Mouse (Mus musculus): ENCODE measurements around the gene Fbxl20.
"Not testable (repeated sequence)": the region's sequence is repeated elsewhere in the genome, so short reads cannot be mapped to it uniquely, and the experiment has no call there.

The Fbxl20 gene

DNA sequence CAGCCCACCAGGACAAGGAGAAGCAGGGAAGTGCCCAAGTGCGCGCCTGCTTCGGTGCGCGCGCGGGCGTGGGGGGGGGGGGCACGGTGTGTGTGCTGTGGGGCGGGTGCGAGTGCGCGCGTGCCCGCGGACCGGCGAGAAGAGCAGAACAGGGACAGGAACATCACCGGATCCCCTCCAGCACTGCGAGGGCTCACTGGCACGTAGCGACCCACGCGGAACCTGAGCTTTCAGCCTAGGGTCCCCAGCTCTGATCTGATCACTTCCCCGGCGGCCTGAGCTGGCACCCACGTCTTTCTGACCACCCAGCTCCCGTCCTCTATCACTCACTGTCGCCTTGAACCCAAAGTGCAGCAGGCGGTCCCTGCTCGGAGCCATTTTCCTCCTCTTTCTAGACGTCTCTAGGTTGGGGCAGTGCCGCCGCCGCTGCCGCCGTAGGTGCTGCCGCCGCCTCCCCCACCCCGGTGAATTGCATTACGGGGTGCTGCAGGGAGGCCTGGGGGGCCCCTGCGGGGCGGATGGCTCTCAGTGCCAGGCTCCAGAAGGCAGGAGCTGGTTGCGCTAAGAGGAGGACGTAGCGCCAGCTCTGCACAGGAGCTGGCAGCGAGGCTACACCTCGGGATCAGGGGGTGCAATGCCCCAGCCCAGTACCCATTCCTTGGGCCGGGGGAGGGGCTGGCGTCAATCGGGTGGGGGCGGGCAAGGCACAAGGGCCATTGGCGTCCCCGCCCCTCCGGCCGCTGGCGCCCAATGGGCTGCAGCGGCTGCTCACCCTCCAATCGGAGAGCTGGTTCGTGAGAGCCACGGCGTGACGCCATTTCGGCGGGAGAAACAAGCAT, at the start of gene Fbxl20:
Fbxl20 (minus strand) TSS at position 618 of the 839 bp plus-strand sequence.
- peak; percentile 82 for DNase-seq

DNA sequence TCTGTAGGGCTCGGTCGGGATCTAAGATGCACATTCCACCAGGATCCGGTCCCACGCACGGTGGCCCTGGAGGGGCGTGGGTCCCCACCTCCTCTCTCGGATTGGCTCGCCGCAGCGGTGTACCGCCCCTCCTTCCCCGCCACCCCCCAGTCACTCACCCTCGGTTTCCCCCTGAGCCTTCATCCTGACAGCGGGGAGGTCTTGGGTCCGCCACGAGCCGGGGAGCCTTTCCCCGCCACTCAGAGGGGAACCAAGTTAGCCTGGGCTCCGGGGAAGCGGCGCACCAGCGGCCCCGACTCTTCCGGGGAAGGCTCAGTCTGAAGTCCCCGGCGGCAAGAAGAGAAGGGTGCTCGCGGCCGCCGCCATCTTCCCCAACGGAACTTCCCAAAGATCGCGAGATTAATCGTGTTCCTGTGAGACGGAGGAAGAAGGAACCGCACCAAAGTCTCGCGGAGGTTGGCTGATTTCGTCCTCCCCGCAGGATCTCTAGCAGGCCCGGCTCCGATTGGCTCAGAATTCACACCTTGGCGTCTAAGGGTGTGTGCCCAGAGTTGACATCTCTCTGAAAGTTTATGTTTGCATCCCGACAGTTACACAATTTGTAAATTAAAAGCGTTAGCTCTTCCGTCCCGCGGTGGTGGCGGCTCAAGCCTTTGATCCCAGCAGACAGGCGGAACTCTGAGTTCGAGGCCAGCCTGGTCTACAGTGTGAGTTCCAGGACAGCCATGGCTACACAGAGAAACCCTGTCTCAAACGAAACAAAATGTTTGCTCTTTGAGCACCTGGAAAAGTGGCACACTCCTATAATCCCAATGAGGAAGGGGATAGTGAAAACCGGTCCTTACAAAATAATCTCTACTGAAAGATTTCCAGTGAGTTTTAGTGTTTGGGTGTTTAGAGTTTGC, 43.0 kb upstream of the Fbxl20 start, which contains the start of gene Med1:
Med1 (minus strand) TSS at position 393 of the 905 bp plus-strand sequence.
- DNase-seq, result peak; percentile 81 to 91

DNA sequence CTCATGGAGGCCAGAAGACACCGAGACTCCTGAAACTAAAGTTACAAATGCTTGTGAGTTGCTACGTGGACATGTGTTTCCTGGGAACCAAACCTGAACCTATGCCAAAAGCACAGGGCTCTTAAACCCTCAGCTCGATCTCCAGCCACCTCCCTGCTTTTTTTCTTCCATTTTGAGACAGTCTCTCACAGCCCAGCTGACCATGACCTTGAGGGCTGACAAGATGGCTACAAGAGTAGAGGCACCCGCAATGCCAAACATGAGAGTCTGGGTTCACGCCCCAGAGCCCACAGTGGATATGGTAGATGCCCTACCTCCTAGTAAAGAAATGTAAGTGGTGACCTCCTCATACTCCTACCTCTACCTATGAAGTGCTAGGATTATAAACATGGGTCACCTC, 40.6 kb upstream of the Fbxl20 start:
- DNase-seq, result no peak

DNA sequence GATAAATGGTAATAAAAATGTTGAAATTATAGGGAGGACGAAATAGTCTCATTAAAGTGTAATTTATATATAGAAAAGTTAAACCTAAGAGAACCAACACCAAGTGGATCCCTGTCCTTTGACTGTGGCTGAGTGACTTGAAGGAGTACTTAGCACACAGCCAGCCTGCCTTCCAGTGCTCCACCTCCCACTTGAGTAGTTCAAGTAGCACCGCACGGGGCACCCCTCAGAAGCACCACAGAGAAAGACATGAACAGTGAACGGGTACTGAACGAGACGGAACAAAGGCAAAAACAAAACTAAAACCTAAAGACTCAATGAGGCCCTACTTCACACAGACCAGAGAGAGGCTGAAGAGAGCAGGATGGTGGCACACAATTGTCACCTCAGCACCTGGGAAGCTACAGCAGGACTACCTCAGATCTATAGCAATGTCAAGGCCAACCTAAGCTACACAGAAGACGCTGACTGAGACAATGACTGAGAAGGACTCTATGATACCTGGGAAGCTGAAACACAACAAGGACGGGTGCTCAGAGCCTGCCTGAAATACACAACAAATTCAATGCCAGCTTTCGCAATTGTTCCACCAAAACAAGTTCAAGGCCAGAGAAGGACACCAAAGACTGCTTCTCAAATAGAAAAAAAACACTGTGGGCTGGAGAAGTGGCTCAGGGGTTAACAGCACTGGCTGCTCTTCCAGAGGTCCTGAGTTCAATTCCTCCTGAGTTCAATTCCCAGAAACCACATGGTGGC, 37.6 kb upstream of the Fbxl20 start:
- no peak for DNase-seq

DNA sequence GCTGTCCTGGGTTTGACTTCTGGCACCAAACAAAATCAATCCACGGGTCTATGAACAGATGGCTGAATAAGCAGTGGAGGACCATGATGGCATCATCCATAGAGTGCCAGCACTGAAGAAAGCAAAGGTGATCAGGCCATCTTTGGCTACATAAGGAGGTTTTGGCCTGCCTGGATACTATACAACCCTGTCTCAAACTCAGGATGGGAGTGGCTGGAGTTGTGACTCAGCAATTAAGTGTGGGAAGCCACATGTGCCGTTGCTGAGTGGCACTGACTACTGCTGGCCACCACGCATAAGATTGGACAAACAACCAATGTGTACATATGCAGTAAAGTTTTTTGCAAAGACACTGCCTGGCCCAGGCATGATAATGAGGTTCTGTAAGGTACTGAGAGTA, 31.9 kb upstream of the Fbxl20 start:
- not testable (repeated sequence) for DNase-seq

DNA sequence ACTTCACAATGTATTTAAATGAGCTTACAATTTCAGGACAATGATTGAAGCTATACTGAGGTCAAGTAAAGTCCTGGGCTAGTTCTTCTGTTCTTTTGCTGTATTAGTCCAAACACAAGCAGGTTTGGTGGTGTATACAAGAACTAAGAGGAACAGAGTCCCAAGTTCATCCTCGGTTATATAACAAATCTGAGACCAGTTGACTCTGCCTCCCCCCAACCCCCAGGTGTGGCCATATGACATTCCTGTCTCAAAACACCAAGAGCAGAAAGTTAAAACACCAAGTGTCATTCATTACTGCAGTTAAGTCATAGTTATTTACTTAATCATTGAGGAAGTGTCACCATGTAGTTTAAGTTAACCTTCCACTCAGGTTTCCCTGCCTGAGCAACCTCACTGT, 18.2 kb upstream of the Fbxl20 start:
- DNase-seq, result no peak

DNA sequence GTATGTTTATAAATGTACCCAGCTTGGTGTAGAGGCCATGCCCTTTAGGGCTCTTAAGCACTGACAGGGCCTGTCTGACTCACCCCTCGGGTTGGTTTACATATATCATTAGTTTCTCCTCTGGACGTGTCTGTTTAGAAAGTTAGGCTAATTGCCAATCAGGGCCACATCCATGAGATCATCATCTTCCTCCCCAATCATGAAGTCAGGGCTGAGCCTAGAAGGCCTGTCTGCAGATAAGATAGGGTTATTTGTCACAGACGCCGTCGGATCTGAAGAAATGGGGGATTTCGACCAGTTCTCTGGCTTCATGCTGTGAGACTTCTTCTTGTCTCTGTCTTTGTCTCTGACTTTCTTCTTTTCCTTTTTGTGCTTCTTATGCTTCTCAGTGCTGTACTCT, 4.9 kb upstream of the Fbxl20 start:
- DNase-seq, result no peak

DNA sequence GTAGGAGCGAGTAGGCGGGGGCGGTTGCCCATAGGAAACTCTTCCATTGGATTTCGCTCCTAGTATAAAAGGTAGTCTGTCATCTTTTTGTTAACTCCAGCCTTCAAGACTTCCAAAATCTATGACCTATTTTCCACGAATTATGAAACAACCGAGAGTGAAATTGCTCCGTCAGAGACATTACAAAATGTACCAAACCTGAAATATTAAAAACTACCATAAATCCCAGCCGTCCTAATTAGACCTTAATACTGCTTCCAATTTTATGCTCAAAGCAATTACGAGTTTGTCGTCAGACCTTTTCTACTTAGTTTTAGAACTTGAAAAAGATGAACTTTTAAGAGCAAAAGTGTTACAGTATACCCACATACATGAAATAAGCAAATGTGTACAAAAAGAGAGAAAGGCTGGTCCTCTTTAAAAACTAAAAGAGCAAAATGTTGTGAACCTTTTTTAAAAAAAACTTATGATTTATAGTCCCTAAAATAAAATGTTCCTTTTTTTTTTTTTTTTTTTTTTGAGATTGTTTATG, 488 bp upstream of the Fbxl20 start:
- no peak for DNase-seq

DNA sequence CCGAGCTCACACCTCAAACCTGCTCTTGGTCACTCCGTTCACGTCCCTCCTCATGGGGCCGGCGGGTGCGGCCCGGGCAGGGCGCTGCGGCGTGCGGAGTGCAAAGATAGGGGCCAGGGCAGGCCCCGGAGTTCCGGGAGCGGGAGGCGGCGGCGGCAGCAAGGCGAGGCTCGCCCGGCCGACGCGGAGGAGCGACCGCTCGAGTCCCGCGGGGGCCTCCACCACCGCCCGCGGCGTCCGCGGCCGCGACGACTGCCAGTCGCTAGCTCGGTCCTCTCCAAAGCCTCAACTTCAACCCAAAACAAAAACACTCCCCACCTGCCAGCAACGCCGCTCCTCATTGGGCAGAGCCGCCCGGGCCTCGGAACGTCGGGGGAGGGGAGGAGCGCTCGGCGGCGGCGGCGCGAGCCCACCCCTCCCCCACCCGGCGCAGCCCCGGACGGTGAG, 876 bp downstream of the Fbxl20 start:
- DNase-seq, result peak; percentile 84 to 89

DNA sequence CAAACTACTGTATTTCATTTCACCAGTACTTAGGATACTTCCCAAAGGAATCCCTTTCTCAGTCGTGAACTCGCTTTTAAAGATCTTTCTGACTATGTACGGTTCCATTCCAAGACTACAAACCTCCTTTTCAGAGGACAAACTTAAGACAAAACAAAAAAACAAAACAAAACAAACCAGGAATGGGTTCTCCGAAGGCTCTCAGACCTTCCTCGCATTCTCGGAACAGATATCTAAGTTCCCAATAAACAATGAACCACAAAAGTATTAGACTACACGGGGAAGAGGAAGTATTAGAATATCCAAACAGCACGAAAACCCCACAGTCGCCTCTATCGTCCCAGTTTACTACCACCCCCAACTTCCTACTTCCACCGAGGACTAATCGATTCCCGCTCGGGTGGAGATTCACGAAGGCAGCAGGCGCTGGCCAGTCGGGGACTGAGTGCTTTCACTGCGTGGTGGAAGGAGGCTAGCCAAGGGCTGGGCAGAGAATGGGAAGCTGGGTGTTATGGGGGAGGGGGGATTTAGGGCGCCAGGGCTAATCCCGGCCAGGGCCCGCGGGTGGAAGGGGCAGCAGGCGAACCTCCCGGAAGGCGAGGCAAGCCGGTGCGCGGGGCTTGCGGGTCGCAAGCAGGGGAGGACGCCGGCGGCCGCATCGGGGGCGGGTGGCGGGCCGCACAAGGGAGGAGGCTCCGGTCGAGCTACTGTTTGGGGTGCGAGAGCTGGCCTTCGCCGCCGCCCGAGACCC, 1.5 kb downstream of the Fbxl20 start:
- DNase-seq, result no peak

DNA sequence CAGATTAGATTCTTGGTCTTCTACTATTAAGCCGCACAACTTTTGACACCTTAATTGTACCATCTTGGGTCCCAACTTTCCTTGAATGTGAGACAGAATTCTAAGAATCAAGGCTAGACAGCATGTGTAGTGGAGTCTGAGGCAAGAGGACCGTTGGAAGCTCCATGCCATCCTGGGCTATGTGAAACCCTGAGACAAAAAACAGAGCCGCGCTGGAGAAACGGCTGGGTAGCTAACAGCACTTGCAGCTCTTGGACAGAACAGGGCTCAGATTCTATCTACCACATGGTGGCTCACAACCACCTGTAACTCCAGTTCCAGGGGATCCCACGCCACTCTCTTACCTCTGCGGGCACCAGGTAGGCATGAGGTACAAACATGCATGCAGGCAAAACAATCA, 4.3 kb downstream of the Fbxl20 start:
- no peak for DNase-seq

DNA sequence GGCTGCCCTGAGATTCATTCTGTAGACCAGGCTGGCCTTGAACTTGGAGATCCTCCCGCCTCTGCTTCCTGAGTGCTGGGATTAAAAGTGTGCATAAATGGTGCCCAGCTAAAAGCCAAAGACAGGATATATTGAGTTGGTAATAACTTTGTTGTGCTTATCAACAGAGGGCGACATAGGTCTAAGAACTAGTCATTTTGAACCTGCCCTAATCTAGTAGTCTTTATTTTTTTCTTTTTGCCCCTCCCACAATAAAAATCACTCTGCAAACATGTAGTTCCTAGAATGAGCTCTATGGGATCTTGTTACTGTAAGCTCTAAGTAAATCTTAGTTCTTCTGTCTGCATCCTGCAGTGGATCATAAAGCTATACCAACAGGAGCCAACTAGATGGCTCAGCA, 7.7 kb downstream of the Fbxl20 start:
- no peak for DNase-seq

DNA sequence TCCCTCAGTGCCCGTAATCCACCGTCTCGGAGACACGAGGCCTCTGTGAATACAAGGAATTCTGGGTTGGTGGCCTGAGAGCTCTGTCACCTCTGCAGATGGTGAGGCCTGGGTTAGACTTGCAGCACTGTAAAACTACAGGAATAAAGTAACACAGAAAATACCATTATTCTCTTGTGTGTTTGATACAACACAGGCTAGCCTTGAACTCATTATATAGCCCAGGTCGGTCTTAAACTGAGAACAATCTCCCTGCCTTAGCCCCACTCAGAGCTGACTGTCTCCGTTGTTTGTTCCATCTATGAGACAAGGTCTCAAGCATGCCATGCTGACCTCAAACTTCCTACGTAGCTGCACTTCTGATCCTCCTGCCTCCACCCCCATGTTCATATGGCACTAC, 11.3 kb downstream of the Fbxl20 start:
- DNase-seq, result no peak

DNA sequence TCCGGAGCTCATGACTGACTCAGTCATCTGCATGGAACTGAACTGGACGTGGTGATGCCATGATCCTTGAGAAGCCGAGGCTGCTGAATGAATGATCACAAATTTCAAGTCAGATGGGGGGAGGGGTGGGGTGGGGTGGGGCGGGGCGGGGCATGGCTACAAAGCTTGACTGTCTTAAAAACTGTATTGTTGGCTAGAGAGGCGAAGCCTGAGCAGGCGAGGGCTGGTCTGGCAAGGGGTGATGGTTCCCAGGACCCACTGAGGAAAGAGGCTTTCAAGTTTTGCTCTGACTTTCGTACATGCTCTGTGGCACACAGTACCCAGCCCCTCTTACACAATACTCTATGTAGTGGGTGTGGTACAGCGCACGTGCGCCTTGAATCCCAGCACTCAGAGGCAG, 12.4 kb downstream of the Fbxl20 start:
- no peak for DNase-seq

DNA sequence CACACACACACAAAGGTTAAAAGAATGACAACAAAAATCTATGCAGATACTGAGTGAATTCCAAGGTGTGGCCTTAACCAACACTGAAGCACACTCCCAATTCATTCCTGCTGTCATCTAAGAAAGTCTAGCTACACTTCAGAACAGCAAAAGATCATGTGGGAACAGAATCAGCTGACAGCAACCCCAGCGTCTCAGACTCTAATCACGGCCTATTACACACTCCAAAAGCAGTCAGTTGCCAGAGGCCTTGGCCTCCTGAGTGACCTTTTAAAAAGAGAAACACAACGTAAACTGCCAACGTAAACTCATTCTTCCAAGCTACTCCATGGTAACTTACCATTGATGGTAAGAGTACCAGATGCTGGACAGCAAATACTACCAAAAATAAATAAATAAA, 15.3 kb downstream of the Fbxl20 start:
- no peak for DNase-seq

DNA sequence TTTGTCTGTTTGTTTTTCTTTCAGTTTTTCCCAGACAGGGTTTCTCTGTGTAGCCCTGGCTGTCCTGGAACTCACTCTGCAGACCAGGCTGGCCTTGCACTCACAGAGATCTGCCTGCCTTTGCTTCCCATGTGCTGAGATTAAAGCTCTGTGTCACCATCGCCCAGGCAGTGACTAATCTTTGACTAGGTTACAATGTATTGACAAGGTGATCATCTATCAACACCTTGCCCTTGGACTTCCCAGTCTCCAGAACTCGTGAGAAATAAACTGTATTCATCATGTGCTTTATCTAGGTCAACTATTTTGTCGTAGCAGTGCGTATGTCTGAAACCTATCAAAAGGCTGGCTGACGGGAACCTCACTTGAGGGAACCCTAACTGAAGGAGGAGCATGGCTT, 26.8 kb downstream of the Fbxl20 start:
- DNase-seq, result no peak

DNA sequence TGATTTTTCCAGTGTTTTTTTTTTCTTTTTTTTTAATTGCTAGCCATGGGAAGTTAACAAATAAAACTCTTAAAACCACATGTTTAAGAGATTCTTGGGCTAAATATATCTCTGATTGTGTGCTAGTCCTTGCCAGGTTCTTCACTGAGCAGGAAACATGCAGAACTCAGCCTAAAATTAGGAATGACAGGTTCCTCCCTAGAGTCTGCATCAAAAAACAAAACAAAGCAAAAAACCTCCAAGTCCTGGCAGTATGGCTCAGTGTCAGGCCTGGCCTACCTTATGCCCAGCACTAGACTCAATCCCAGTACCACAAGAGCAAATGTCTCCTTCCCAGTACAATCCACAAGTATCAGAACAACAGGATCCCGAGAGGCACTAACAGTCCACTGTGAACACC, 35.8 kb downstream of the Fbxl20 start:
- no peak for DNase-seq

DNA sequence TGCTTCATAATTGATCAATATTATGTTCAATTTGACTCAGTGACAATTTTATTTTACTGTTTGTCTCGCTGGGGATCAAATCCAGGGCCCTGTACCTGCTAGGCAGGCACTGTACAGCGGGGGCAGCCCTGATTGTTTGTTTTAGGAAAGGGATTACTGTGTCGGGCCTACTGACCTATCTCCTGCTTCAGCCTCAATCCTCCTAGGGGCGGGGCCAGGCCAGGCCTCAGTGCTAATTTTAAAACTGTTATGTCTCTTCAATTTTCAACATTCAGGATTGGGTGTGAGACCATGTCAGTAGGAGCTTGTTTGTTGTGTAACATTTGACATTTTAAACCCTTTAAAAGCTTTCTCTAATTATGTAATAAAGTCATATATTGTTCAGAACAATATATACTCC, 36.7 kb downstream of the Fbxl20 start:
- no peak for DNase-seq

DNA sequence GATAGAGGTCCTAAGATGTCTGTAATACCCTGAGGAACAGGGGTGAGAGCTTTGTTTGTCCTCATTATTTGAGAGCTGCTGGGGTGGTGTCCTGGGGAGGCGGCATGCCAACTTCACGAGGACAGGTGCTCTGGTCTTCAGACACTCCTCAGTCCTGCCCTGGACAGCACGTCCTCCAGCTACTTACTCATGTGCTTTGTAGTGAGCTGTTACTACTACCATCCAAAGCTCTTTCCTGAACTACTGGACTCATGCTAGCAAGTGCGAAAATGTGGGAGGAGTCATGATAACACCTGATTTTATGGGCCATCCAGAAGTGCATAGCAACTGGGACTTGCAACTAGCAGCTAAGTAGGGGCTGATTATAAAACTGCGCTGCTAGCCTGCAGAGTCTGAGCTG, 40.5 kb downstream of the Fbxl20 start:
- DNase-seq, result no peak

DNA sequence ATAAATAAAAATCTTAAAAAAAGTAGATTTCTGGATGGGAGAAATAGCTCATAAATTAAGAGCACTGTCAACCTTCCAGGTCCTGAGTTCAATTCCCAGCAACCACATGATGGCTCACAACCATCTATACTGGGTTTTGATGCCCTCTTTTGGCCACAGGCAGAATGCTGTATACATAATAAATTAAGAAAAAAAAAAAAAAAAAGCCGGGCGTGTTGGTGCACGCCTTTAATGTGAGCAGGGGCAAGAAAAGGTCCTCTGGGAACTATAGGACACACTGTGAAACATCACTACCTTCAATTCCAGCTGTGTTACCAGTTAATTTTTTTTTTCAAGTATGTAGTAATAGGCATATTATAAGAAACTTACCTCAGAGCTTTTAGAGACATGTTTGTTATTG, 48.9 kb downstream of the Fbxl20 start:
- DNase-seq, result no peak

DNA sequence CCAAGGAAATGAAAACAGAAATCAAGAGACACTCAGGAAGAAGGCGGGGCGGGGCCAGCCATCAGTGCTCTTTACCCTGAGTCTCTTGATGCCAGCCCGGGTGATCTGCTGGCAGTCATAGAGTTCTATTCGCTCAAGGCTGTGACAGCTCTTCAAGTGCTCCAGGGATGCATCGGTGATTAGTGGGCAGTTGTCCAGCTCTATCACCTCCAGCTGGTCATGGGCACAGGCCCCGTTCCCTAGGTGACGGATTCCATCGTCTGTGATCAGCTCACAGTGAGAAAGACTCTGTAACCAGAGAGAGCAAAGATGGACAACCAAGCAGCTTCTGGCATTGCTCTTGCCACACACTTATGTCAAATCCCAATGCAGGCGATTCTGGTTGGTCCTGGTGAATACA, 59.6 kb downstream of the Fbxl20 start:
- DNase-seq, result no peak

DNA sequence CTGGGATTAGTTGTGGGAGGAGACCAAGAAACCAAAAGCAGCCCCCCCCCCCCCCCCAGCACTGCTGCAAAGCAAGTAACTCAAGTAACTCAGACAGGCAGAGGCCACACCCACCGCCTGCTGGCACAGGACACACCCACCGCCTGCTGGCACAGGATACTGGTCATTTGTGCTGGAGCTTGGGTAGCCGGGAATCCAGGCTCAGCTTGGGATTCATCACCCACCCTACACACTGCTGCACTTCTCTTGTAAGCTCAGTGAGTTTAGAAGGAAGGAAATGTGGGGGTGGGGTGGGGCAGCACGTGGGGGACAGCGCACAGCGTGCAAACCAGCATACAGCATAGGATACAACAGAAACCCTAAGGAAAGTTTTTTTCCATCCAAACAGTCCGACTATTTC, 62.0 kb downstream of the Fbxl20 start:
- no peak for DNase-seq

Data from thymus, adult 18-20 months (tissue).